Mouse (Mus musculus): ENCODE results near the gene Ccn6. TPM values are rescaled to one million over a fixed set of nuclear protein-coding genes. Genes with fewer than 3 reads are reported as not detected.

The Ccn6 gene
- polyA plus RNA-seq, 1 experiment from 2014 or later: 0.17 TPM

Other genes starting within 250 kb of the Ccn6 start
- gene Lama4, start 198.3 kb downstream of the Ccn6 start, polyA plus RNA-seq (2016; fragmentation: Nextera tagmentation; extraction: Ambion mirVana): 13.2 and 14.5 TPM in 2 replicates
- 13.0 and 14.3 TPM in 2 replicates for gene Fam229b, start 29.9 kb downstream of the Ccn6 start, polyA plus RNA-seq (2016; fragmentation: Nextera tagmentation; extraction: Ambion mirVana)
- gene Tube1, start 29.8 kb downstream of the Ccn6 start, polyA plus RNA-seq (2016; fragmentation: Nextera tagmentation; extraction: Ambion mirVana): 25.4 and 29.2 TPM in 2 replicates
- gene Fyn, start 205.1 kb upstream of the Ccn6 start, polyA plus RNA-seq (2016; fragmentation: Nextera tagmentation; extraction: Ambion mirVana): 20.5 and 21.4 TPM in 2 replicates

All from forebrain, embryonic 10.5 days (tissue).